Mouse (Mus musculus) neutrophil, adult 83 days (primary cell): ENCODE data around the gene Gm4070. TPM values are rescaled to one million over a fixed set of nuclear protein-coding genes. Genes with fewer than 3 reads are reported as not detected.

ENCODE experiments used
- total RNA-seq, 2 experiments: library from RNA; stranded (reverse); gene quantifications; one replicate each; pipeline ENCODE4 v1.2.4; 2023

Gene Gm4070
- total RNA-seq: 10 to 100 TPM; 30.2 to 34.8 TPM

DNA sequence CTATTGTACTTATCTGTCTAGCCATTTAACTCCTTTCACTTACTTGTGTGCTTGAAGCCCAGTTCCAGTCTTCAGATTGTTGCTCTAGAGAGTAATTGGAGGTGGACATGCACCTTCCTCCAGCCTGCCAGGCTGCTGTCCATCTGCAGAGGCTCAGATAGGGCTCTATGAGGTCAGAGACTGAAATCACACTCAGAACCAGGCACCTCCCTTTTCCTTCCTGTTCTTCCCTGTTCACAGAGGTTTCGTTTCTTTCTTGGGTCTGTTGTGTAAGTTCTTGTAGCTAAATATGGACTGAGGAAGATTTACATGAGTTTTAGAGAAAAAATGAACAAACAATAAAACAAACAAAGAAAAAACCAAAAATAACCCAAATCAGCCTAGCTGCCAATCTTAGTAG lies at the start of gene Gm4070:
Gm4070 (minus strand) TSS at position 156 of the 400 bp plus-strand sequence.

Other genes starting within 250 kb of the Gm4070 start
- 100 to 1,000 TPM; 159 to 160 TPM for gene Ilk, start 217.4 kb downstream of the Gm4070 start, total RNA-seq
- gene Rrp8, start 216.6 kb downstream of the Gm4070 start, total RNA-seq: 1 to 10 TPM; 9.4 to 9.6 TPM
- 100 to 1,000 TPM; 127 to 143 TPM for gene Taf10, start 209.6 kb downstream of the Gm4070 start, total RNA-seq
- 10 to 100 TPM; 47.8 to 55.0 TPM for gene Tpp1, start 201.7 kb downstream of the Gm4070 start, total RNA-seq
- under 1 TPM; 0.04 to 0.11 TPM for gene Dchs1, start 166.3 kb downstream of the Gm4070 start, total RNA-seq
- 10 to 100 TPM; 35.0 to 37.0 TPM for gene Mrpl17, start 142.9 kb downstream of the Gm4070 start, total RNA-seq